Mouse (Mus musculus): ENCODE results near the gene Rasef. TPM values are rescaled to one million over a fixed set of nuclear protein-coding genes. Genes with fewer than 3 reads are reported as not detected.
"Not testable (repeated sequence)": the region's sequence is repeated elsewhere in the genome, so short reads cannot be mapped to it uniquely, and the experiment has no call there.

Rasef gene
- polyA plus RNA-seq, 1 experiment, result not detected

DNA sequence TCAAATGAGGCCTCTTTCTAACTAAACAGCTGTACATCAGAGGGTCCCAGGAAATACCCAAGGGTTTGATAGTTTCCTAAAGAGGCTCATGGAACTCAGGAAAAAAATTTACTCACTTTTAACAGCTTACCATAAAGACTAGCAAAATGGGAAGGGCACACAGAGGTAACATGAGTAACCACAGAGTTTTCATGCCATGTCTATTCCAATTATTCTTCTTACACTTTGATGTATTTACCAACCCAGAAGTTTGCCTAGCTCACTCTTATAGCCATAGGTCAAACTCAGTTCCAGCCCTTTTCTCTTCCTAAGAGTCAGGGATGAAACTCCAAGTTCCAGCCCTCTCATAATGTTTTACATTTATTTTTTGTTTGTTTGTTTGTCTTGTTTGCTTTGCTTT, 18.8 kb downstream of the Rasef start:
- no peaks in the 10 kb centered on the region for H3K4me1 ChIP-seq (ENCODE audit: control insufficient read depth, insufficient read depth, low read length)

DNA sequence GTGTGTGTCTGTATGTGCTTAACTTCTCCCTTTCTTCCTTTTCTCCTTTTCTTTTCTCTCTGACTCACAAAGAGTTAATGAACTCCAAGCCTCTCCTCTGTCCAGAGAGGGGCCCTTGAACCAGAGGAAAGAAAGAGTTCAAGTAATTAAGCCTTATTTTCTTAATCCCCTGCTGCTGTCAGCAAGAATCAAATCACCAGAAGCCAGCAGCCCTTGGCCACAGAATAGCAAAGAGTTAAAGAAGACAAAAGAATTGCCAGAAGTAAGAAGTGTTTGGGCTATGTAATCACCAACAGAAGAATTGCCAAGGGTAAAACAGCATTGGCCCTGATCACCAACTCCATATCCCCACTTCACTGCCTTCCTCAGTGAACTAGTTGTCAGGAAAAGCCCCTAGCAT, 20.2 kb downstream of the Rasef start:
- TF ChIP-seq CTCF (IDR thresholded peaks at IDR 0.05; ENCODE audit: low read depth, low read length), result no peak
- TF ChIP-seq POLR2A (IDR thresholded peaks at IDR 0.05; ENCODE audit: borderline replicate concordance, low read depth, low read length), result no peak
- Histone ChIP-seq H3K27ac (ENCODE audit: insufficient read depth, low read depth, low read length) (no peak overlapping the region), H3K4me3 (ENCODE audit: insufficient read depth, low read length) (no peak overlapping the region), H3K4me1 (ENCODE audit: control insufficient read depth, insufficient read depth, low read length) (no peaks in the 10 kb centered on the region)

More for the DNA sequence above, 18.8 kb downstream of the Rasef start:
- no peak overlapping the region for H3K4me3 ChIP-seq (ENCODE audit: insufficient read depth, low read length)
- no peak overlapping the region for H3K27ac ChIP-seq (ENCODE audit: insufficient read depth, low read depth, low read length)
- TF ChIP-seq CTCF (IDR thresholded peaks at IDR 0.05; ENCODE audit: low read depth, low read length) (no peak), POLR2A (IDR thresholded peaks at IDR 0.05; ENCODE audit: borderline replicate concordance, low read depth, low read length) (no peak)

DNA sequence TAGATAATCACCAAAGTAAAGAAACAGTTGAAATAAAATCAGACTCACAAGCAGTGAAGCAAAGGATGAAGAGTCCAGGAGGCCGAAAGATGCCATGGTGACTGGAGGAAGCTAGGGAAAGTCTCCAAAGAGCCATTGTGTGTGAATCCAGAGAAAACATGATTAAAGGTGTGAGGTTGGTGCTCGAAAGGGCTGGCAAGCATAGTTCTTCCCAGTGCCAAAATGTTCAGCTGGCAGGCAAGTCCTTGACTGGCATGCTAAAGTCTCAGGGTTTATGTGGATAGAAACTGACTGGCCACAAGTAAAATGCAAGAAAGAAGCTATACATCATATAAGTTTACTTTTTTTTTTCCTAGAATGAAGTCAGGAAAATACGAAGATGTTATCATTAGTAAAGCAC, 22.6 kb downstream of the Rasef start:
- H3K4me1 ChIP-seq (ENCODE audit: control insufficient read depth, insufficient read depth, low read length), result no peaks in the 10 kb centered on the region
- no peak overlapping the region for H3K27ac ChIP-seq (ENCODE audit: insufficient read depth, low read depth, low read length)
- no peak for TF ChIP-seq CTCF (IDR thresholded peaks at IDR 0.05; ENCODE audit: low read depth, low read length)
- no peak for TF ChIP-seq POLR2A (IDR thresholded peaks at IDR 0.05; ENCODE audit: borderline replicate concordance, low read depth, low read length)
- no peak overlapping the region for H3K4me3 ChIP-seq (ENCODE audit: insufficient read depth, low read length)

DNA sequence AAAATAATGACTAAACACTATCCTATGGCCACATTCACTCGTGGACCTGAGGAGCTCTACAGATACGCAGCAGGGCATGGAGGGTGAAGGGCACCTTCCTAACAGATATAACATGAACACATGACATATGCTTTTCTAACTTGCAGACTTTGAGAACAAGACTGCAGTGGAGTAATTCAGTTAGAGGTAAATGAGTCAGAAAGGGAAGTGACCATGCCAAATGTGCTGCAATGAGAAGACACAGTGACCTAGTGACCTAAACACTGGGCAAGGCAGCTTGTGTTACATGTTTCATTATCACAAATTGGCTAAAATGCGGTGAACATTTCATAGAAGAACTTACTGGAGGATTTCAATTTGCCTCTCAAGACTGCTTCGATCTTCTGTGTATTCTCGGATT, 42.6 kb downstream of the Rasef start:
- H3K4me3 ChIP-seq (ENCODE audit: insufficient read depth, low read length), result no peak overlapping the region
- no peak overlapping the region for H3K27ac ChIP-seq (ENCODE audit: insufficient read depth, low read depth, low read length)
- TF ChIP-seq CTCF (IDR thresholded peaks at IDR 0.05; ENCODE audit: low read depth, low read length) (no peak), POLR2A (IDR thresholded peaks at IDR 0.05; ENCODE audit: borderline replicate concordance, low read depth, low read length) (no peak)
- no peaks in the 10 kb centered on the region for H3K4me1 ChIP-seq (ENCODE audit: control insufficient read depth, insufficient read depth, low read length)

DNA sequence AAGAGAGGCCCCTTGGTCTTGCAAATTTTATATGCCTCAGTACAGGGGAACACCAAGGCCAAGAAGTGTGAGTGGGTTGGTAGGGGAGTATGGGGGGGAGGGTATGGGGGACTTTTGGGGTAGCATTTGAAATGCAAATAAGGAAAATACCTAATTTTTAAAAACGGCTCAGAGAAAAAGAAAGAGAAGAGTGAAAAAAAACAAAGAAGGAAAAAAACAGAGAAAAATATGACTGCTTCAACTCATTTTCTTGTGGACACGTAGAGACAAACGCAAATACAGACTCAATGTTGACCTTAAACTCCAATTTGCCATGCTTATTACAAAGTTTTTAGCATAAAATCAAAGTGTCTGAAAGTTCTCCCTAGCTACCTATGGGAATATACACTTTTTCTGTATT, 51.4 kb downstream of the Rasef start:
- Histone ChIP-seq H3K4me1 (ENCODE audit: control insufficient read depth, insufficient read depth, low read length) (no peaks in the 10 kb centered on the region), H3K4me3 (ENCODE audit: insufficient read depth, low read length) (no peak overlapping the region), H3K27ac (ENCODE audit: insufficient read depth, low read depth, low read length) (no peak overlapping the region)
- no peak for TF ChIP-seq POLR2A (IDR thresholded peaks at IDR 0.05; ENCODE audit: borderline replicate concordance, low read depth, low read length)
- TF ChIP-seq CTCF (IDR thresholded peaks at IDR 0.05; ENCODE audit: low read depth, low read length), result no peak

DNA sequence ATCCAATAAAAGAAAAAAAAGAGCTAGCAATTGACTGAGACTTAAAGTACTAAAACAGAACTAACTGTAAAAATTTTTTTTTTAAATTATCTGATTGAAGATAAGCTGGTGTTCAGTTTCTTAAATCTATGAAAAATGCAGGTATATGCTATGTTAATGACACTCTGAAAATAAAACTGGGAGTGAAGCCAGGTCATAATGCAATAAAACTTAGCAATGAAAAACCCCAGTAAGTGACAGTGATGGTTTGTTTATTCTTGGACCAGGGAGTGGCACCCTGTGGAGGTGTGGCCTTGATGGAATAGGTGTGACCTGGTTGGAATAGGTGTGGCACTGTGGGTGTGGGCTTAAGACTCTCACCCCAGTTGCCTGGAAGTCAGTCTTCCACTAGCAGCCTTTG, 71.0 kb downstream of the Rasef start:
- Histone ChIP-seq H3K4me1 (ENCODE audit: control insufficient read depth, insufficient read depth, low read length) (no peaks in the 10 kb centered on the region), H3K27ac (ENCODE audit: insufficient read depth, low read depth, low read length) (no peak overlapping the region), H3K4me3 (ENCODE audit: insufficient read depth, low read length) (no peak overlapping the region)
- TF ChIP-seq CTCF (IDR thresholded peaks at IDR 0.05; ENCODE audit: low read depth, low read length) (no peak), POLR2A (IDR thresholded peaks at IDR 0.05; ENCODE audit: borderline replicate concordance, low read depth, low read length) (no peak)

DNA sequence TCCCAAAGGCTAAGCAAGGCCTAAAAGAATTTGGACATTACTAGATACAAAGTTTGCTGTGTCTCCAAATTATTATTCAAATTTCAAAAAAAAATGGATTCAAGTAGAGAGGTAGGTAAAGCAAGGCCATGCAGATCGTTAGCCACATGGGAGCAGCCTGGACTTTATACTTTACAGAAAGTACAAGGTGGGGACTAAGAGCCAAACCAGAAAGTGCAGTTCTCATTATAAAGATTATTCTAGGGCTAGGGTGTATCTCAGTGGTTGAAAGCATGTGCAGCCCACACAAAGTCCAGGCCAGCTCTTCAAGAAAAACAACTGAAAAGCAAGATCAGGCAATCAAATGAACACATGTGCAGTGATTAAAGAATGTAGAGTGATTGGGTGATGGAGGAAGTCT, 72.0 kb downstream of the Rasef start:
- no peak overlapping the region for H3K4me3 ChIP-seq (ENCODE audit: insufficient read depth, low read length)
- no peak for TF ChIP-seq CTCF (IDR thresholded peaks at IDR 0.05; ENCODE audit: low read depth, low read length)
- no peak for TF ChIP-seq POLR2A (IDR thresholded peaks at IDR 0.05; ENCODE audit: borderline replicate concordance, low read depth, low read length)
- H3K4me1 ChIP-seq (ENCODE audit: control insufficient read depth, insufficient read depth, low read length), result no peaks in the 10 kb centered on the region
- no peak overlapping the region for H3K27ac ChIP-seq (ENCODE audit: insufficient read depth, low read depth, low read length)

DNA sequence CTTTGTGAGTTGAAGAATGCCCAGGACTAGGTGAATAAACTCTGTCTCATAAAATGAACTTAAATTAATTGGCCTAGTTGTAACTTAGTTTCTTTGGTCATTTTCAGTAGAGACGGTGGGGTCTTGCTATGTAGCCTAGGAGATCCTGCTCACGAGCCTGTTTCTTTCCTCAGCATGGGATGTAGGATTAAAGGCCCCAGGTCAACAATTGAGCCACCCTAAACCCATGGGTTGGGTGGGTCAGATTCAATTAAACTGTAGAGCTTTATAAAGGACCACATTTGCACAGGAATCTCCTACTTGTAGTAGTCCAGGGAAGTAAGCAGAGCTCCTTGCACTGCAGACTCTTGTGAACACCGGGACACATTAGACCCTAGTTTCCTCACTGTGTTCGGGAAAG, 107.6 kb downstream of the Rasef start, which contains the start of gene Gm428:
TSS of gene Gm428 (plus strand) at position 301 of the 400 bp plus-strand sequence.
- H3K4me3 ChIP-seq (ENCODE audit: insufficient read depth, low read length); H3K4me1 ChIP-seq (ENCODE audit: control insufficient read depth, insufficient read depth, low read length); H3K27ac ChIP-seq (ENCODE audit: insufficient read depth, low read depth, low read length): not testable (repeated sequence)

DNA sequence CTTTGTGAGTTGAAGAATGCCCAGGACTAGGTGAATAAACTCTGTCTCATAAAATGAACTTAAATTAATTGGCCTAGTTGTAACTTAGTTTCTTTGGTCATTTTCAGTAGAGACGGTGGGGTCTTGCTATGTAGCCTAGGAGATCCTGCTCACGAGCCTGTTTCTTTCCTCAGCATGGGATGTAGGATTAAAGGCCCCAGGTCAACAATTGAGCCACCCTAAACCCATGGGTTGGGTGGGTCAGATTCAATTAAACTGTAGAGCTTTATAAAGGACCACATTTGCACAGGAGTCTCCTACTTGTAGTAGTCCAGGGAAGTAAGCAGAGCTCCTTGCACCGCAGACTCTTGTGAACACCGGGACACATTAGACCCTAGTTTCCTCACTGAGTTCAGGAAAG, 122.7 kb downstream of the Rasef start, which contains the start of gene Gm11239:
TSS of gene Gm11239 (plus strand) at position 301 of the 400 bp plus-strand sequence.
- not testable (repeated sequence) for H3K27ac ChIP-seq (ENCODE audit: insufficient read depth, low read depth, low read length); H3K4me3 ChIP-seq (ENCODE audit: insufficient read depth, low read length); H3K4me1 ChIP-seq (ENCODE audit: control insufficient read depth, insufficient read depth, low read length)

Other genes with a start within 250 kb of the Rasef start
- gene Gm11238, start 183.1 kb downstream of the Rasef start, polyA plus RNA-seq (2012; ENCODE audit: insufficient read depth, insufficient read length, missing spikeins), result not detected in 2 replicates
- not detected in 2 replicates for gene Gm11237, start 168.0 kb downstream of the Rasef start, polyA plus RNA-seq (2012; ENCODE audit: insufficient read depth, insufficient read length, missing spikeins)
- gene Gm11236, start 152.9 kb downstream of the Rasef start, polyA plus RNA-seq (2012; ENCODE audit: insufficient read depth, insufficient read length, missing spikeins), result not detected in 2 replicates
- not detected in 2 replicates for gene Gm11239, start 122.6 kb downstream of the Rasef start, polyA plus RNA-seq (2012; ENCODE audit: insufficient read depth, insufficient read length, missing spikeins)
- not detected in 2 replicates for gene Gm428, start 107.5 kb downstream of the Rasef start, polyA plus RNA-seq (2012; ENCODE audit: insufficient read depth, insufficient read length, missing spikeins)
- gene Gm11758, start 85.3 kb upstream of the Rasef start, polyA plus RNA-seq (2012; ENCODE audit: insufficient read depth, insufficient read length, missing spikeins), result not detected in 2 replicates
- gene Gm11757, start 100.1 kb upstream of the Rasef start, polyA plus RNA-seq (2012; ENCODE audit: insufficient read depth, insufficient read length, missing spikeins), result not detected in 2 replicates
- gene Gm13871, start 115.0 kb upstream of the Rasef start, polyA plus RNA-seq (2012; ENCODE audit: insufficient read depth, insufficient read length, missing spikeins), result not detected in 2 replicates
- gene Gm11756, start 129.8 kb upstream of the Rasef start, polyA plus RNA-seq (2012; ENCODE audit: insufficient read depth, insufficient read length, missing spikeins), result not detected in 2 replicates
- gene 2310002L09Rik, start 159.9 kb upstream of the Rasef start, polyA plus RNA-seq (2012; ENCODE audit: insufficient read depth, insufficient read length, missing spikeins), result not detected in 2 replicates
- gene Frmd3, start 222.4 kb upstream of the Rasef start, polyA plus RNA-seq (2012; ENCODE audit: insufficient read depth, insufficient read length, missing spikeins), result not detected in 2 replicates